Mouse (Mus musculus) neutrophil, adult 59 days (primary cell): Measurements from ENCODE around the gene Rabl2. TPM values are rescaled to one million over a fixed set of nuclear protein-coding genes. Genes with fewer than 3 reads are reported as not detected.

Experiments
- total RNA-seq, 2 experiments: library from RNA; stranded (reverse); gene quantifications; 1 replicate in 1 of 2; 2 replicates in 1 of 2; pipeline ENCODE4 v1.2.4; 2023

Rabl2 gene
- total RNA-seq = 1 to 10 TPM; 1.7 to 4.8 TPM

GRCm38 (mm10) chr15:89591723-89592455, at the start of gene Rabl2:
TSS of gene Rabl2 (minus strand) at chr15:89591923.

GRCm38 (mm10) chr15:89568114-89568513, 23.6 kb downstream of the Rabl2 start, which contains the start of gene Acr:
TSS of gene Acr (plus strand) at chr15:89568326.

Other genes with a start within 250 kb of the Rabl2 start
- gene Lmf2, start 236.3 kb downstream of the Rabl2 start, total RNA-seq = 10 to 100 TPM; 39.7 to 41.8 TPM
- gene Ncaph2, start 236.2 kb downstream of the Rabl2 start, total RNA-seq = 10 to 100 TPM; 73.4 to 76.9 TPM
- 1 to 10 TPM; 4.4 to 7.0 TPM for gene Sco2, start 218.1 kb downstream of the Rabl2 start, total RNA-seq
- gene Tymp, start 214.9 kb downstream of the Rabl2 start, total RNA-seq = under 1 TPM in 1 of 2 experiments, not detected in 1; 0.24 TPM
- 1 to 10 TPM in 1 of 2 experiments, not detected in 1; 1.2 TPM for gene Odf3b, start 212.6 kb downstream of the Rabl2 start, total RNA-seq
- gene Klhdc7b, start 207.0 kb downstream of the Rabl2 start, total RNA-seq = not detected
- not detected for gene Syce3, start 181.4 kb downstream of the Rabl2 start, total RNA-seq
- 1 to 10 TPM; 2.6 to 4.1 TPM for gene Cpt1b, start 166.1 kb downstream of the Rabl2 start, total RNA-seq
- 1 to 10 TPM; 3.2 to 3.7 TPM for gene C730034F03Rik, start 162.3 kb downstream of the Rabl2 start, total RNA-seq
- gene Gm44502, start 162.2 kb downstream of the Rabl2 start, total RNA-seq = under 1 TPM in 1 of 2 experiments, not detected in 1; 0.78 TPM
- gene Chkb, start 162.0 kb downstream of the Rabl2 start, total RNA-seq = 100 to 1,000 TPM; 127 to 141 TPM
- not detected for gene Mapk8ip2, start 138.0 kb downstream of the Rabl2 start, total RNA-seq
- 10 to 100 TPM; 13.5 to 15.1 TPM for gene Arsa, start 114.5 kb downstream of the Rabl2 start, total RNA-seq
- gene Shank3, start 92.3 kb downstream of the Rabl2 start, total RNA-seq = 1 to 10 TPM in 1 of 2 experiments, under 1 TPM in 1; 0.89 to 1.8 TPM
- not detected for gene Acr, start 23.6 kb downstream of the Rabl2 start, total RNA-seq
- gene Syt10, start 249.9 kb upstream of the Rabl2 start, total RNA-seq = not detected